Mouse (Mus musculus) lung, postnatal 14 days (tissue): ENCODE measurements around the gene Dlx5.

Experiments
- DNase-seq: peaks from one replicate; pipeline ENCODE4 v3.0.0; 2021

The Dlx5 gene

DNA sequence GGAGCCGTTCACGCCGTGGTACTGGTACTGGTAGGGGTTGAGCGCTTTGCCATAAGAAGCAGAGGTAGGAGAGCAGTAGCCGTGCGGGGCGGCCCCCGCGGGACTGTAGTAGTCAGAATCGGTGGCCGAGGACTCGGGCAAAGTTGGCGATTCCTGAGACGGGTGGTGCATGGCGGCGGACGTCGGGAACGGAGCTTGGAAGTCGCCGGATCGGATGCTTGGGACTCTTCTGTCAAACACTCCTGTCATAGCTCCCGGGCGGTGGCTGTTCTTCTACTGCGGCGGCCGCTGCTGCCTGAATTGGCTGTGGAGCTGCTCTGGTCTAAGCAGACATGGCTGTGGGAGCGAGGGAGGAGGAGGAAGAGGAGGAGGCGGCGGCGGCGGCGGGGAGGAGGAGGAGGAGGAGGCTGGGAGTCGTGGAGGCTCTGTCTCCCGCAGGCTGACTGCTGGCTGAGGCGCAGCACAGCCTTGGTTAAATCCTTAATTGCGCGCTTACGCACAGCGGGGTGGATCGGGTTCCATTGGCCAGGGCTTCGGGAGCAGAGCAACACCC is at the start of gene Dlx5:
Gene Dlx5, minus strand, starts transcription at position 448 of the 553 bp plus-strand sequence.
- no peak for DNase-seq

DNA sequence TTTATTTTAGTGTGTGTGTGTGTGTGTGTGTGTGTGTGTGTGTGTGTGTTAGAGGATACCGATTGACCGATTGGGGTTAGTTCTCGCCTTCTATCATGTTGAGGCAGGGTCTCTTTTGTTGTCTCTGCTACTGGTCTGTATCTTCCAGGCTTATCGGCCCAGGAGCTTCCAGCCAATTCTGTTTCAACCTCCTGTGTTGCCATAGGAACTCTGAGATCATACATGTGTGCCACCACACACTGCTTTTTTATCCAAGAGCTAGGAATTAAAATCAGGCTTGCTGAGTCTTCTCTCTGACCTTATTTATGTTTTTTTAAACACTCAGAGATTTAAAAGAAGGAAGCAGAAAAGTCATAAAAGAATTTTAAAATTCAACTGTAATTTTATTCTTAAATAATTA is 49.6 kb upstream of the Dlx5 start:
- DNase-seq = no peak

DNA sequence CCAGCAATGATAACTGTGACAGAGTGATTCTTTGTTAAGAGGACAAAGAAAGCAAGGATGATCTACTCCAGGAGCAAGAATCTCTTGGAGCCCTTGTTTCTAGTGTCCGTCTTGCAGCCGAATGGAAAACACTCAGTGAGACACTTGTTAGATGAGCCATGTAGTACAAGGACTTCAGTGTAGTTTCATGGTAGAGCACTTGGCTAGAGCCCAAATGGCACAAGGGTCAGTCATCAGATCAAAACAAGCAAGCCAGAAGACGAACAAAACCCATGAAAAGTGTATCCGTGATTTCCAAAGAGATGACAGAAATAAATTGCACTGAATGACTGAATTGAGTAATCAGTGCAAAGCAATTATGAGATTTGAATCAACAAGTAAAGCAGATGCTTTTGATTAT is 48.9 kb upstream of the Dlx5 start:
- DNase-seq = no peak

DNA sequence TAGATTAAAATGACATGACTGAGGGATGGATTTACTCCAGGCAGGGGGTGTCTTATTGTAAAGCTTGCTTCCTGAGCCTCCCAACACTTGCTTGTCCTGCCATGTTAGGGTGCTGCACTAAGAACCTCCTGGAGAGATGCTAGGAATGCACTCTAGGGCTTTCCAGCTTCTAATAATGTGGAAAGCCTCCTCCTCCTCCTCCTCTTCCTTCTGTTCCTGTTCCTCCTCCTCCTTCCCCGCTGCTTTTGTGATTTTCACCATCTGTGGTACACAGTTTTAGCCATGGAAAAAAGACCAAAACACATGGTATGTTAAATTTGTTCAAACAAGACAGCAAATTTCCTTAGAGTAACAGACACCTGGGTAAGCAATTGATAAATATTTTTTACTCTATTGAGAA is 43.4 kb upstream of the Dlx5 start:
- no peak for DNase-seq

DNA sequence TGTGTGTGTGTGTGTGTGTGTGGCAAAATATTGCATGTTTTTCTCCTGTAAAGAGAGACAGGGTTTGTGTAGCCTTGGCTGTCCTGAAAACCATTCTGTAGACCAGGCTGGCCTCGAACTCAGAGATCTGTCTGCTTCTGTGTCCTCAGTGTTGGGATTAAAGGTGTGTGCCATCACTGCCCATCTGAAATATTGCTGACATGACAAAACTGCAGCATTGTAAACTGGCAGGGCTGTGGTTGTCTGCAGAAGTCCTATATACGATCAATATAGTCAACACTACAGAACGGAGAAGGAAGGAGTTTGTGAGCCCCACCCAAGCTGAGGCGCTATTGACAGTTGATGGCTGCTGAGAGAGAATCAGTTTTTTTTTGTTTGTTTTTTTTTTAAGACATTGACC is 35.4 kb upstream of the Dlx5 start:
- no peak for DNase-seq

DNA sequence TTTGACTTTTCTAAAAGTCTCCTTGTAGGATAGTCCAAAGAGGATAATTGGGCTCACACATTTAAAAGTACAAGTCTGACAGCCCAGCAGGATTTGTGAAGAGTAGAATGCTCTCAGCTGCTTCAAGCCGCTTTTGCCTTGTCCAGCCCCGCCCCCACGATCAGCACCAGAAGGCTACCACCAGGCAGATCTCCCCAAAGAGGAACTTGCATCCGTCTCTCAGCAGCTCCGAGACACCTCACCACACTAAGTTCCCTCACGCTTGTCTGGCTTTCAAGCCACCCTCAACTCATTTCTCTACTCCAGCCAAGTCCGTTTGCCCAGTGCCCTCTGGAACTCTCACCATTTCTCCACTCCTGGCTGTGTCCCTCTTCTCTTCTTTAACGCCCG is 33.6 kb upstream of the Dlx5 start:
- DNase-seq = no peak

DNA sequence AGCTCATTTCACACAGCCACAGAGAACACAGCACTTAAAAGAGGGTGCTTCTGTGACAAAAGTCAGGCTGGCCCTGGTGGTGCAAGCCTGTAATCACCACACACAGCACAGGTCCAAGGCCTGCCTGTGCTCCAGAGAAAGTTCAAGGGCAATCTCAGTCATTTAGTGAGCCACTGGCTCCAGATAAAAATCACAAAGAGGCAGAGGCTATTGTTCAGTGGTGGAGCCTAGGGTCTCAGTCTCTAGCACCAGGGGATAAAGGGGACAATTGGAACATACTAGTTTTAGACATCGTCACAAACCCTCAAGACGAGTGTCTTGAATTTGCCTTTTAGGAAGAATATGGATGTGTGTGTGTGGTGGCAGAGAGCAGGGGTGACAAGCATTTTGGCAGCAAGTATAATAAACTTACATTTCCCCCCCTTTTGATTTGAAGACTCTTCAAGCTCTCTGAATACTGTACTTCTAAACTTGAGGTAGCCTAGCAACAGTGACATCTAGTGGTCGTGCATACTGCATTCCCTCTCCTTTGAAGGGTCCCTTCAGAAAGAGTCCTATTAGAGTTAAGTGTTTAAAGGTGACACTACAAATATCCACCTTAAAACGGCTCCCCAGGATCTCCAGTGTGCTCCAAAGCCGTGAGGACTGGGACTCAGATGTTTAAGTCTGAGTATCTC is 33.1 kb upstream of the Dlx5 start:
- DNase-seq = peak; percentile 57

DNA sequence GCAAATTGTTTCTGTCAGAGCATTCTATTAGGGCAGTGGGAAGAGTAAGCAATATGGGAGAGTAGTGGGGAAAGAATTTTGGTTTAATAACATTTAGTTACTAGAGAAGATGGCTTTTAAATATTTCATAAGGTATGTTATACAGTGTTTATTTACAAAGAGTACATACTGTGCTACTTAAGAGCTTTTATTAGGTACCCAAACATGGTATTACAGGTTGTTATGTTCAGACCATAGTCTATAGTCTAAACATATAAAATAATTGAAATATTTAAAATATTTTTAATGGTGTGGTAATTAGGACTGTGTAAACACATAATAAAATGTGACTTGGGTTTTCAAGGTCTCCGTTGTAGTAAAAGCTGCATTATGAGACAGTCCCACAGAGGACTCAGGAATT is 32.4 kb upstream of the Dlx5 start:
- no peak for DNase-seq

DNA sequence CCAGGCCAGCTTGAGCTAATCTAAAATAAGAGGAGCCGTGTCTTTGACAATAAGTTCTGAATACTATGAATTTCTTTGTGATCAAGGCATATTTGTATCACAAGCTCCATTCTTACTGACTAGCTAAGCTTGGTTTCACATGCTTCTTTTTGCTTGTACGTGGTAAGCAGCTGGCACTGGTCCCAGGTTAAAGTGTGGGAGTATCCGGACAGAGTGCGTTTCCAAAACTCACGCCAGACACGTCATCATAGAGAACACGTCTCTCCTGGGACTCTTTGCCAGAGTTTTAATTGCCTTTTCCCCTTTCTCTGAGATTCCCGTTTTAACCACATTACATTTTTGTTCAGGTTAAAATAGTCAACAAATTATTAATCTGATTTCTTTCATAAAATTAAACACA is 27.7 kb upstream of the Dlx5 start:
- peak; percentile 47 for DNase-seq

DNA sequence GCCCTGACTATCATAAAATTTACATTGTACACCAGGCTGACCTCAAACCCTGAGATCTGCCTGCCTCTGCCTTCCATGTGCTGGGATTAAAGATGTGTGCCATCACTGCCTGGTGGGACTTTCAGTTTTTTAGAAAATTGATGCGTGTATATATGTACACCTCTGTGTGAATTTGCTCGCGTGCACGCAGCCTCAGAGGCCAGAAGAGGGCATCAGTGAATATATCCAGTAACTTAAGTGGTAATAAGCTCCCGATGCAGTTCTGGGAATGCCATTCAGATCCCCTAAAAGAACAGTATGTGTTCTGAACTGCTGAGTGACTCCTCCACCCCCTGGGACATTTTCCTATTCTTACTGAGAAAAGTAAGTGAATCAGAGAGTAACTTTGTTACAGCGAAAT is 8.2 kb upstream of the Dlx5 start:
- no peak for DNase-seq

DNA sequence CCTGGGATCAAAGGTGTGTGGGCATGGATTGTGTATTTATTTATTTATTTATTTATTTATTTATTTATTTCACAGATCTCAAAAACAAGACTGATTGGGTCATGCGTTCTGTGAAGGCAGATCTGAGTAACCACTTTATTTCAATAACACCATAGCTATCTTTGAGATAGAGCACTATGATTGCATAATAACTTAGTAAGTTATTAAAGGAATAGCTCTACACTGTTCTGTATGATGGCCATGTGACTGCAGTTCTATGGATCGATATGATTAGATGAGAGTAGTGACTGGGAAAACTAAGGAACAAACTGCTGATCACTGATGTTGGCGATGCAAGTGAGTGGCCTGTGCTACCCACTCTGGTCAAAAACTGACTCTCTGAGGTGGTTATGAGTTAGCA is 4.3 kb upstream of the Dlx5 start:
- no peak for DNase-seq

DNA sequence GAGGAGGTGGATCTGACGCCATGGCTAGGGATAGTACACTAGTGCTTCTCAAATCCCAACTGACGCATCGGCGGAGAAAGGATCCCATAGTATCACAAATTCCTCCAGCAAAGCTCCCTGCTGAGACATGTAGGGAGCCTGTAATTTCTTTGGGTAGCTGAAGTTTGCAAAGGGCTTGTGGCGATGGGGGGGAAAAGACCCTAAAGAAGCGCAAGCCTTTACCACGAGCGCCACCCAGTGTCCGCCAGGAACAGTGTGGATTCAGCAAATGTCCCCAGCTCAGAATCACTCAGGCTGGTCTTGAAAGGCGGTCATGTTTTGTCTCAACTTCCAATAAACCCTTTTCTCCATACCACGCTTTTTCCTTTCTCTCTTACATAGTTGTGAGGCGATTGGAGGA is 3.0 kb upstream of the Dlx5 start:
- peak; percentile 57 for DNase-seq

DNA sequence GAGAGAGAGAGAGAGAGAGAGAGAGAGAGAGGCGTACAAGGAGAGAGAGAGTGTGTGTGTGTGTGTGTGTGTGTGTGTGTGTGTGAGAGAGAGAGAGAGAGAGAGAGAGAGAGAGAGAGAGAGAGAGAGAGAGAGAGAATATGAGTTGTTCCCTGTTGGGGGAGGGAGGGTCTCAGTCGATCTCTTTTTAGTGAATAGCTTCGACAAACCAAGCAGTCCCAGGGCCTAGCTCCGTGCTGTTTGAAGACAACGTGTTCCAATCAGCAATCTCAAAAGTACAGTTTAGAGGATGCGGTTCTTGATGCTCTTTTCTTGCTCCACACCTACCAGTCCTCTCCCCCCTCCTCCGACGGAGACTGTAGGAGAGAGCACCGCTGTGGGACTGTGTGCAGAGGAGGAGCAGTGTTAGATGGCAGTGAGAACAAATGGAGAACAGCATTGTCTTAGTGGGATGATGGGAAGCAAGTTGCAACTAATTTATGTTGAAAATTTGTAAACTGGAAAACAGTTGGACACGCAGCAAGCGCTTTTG is 447 bp upstream of the Dlx5 start:
- DNase-seq = no peak

DNA sequence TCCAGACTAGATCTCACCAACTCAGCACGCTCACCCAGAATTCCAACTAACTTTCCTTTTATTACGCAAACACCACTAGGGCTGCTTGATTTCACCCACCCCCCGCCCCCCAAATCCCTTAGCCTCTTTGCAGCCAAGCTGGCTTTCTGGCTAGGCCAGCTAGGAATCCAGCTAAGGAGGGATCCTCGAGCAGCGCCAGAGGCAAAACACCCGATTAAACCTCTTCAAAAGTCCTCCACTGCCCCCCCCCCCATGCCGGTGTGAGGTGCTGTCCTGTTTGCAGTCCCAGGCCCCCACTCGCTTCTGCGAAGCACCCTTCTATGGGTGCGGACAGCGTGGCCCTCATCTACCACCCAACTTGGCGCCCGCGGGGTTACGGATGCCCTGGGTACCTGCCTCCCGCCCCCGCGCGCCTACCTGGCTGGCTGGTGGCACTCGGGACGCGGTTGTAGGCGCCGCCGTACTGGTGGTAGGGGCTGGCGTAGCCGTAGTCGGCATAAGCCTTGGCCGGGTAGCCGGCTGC is 709 bp downstream of the Dlx5 start:
- DNase-seq = no peak

DNA sequence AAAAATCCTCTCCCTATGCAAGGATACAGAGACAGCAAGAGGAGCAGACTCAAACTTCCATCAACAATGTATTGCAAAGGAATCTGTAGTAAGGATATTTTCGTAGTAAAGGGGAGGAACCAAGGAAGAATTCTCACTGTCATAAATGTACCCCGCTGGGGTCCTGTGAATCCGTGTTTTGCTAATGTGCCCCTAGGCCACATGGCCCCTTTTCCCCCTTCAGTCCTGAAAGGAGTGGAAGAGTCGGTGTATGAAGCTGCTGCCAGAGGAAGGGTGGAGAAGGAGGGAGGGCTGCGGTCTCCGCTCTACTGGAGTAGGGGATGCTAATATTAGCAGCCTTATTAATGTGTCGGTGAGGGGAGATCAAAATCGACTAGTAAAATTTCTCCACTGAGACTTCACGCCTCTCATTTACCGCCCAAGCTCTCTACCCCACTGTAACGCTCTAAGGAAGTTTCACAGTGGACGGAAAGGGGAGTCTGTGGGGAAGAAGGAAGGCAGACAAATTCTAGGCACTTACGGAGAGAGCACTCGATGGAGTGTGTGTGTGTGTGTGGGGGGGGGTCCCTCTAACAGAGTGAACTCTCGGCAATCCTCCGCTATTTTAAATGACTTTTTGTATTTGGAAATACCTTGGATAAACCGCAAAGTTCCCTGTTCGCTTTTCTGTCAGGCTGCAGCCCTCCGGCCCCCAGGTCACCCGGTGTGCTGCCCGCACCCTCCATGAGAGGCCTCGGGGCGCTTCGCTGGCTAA is 1.3 kb downstream of the Dlx5 start:
- DNase-seq = no peak

DNA sequence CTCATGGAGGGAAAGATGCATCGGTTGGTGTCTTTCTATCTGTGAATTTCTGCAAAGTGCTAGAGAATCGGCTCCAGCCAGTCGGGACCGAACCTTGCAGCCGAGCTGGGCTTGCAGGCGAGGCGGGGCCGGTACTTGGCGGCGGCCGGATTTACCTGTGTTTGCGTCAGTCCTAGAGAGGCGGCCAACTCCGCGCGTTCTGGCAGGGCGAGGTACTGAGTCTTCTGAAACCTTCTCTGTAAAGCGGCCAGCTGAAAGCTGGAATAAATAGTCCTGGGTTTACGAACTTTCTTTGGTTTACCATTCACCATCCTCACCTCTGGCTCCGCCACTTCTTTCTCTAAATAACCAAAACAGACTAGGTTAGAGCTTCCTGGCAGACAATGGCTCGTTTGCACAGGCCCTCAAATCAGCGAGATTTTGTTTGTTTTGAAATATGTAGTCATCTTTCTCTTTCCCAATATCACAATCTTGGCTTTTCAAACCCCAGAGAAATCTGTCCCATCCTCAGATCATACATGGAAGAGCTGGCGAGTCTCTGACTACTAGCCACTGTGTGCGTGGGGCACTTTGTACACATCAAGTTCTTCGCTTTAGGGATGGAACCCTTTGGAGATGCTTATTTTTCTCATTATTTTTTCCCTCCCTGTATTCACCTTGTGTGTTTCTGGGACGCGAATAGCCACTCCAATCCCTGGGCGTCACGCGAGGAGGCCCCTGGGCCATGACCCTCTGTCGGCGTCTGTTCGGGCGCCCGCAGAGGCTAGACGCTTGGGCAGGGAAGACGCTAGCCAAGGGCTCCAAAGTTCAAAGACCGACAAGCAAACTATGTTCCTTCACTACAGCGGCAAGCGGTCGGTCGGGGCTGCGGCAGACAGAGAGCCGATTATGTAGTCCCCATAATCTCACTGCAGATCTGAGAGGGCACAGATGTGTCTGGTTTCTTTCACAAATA is 2.2 kb downstream of the Dlx5 start:
- no peak for DNase-seq

DNA sequence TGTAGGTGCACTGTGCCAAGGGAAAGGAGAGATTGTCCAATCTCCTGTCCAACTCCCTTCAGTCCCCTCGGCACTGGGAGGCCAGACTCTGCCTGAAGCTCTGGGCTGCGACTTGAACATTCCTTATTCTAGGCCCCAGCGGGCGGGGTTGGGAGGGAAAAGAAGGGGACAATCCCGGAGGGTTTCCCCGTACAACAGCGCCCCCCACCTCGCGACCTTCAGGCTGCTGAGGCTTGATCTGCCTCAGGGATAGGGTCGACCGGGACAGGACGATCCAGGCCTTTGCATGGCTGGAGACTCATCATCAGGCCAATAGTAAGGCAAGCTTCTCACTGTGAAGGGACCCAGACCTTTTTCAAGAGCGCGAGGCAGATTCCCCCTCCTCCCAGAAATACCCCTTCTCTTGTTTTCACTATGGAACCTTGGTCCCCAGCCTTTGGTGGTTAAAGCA is 3.0 kb downstream of the Dlx5 start:
- DNase-seq = no peak

DNA sequence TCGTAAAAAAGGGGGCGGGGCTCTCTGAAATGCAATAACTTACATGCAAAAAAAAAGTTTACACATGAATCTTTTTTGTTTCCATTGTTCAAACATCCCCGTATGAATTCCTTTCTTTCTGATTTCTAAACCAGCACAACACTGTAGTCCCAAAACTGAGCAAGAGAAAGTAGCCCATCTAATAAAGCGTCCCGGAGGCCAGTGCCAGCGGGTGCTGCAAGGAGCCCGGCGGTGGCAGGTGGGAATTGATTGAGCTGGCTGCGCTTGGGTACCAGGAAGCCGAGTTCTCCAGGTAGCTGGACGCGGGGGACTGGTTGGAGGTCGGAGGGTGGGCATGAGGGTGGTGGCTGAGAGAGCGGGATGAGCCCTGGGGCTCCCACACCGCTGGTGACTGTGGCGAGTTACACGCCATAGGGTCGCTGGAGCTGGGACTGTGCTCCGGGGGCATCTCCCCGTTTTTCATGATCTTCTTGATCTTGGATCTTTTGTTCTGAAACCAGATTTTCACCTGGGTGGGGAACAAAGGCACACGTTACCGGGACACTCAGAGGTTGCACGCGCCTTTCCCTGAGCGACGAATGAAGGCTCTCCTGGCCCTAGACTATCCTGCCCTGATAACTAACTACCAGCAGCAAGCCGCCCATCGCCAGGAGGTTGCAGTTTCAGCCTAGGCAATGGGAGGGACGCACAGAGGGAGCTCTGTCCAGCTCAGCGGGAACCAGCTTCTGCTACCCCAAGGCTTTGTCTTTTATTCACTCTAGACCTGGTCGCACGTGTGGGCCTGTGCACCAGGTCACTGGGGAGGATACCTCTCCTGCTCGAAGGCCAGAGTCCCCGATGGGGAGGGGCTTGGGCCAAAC is 3.7 kb downstream of the Dlx5 start:
- DNase-seq = no peak

DNA sequence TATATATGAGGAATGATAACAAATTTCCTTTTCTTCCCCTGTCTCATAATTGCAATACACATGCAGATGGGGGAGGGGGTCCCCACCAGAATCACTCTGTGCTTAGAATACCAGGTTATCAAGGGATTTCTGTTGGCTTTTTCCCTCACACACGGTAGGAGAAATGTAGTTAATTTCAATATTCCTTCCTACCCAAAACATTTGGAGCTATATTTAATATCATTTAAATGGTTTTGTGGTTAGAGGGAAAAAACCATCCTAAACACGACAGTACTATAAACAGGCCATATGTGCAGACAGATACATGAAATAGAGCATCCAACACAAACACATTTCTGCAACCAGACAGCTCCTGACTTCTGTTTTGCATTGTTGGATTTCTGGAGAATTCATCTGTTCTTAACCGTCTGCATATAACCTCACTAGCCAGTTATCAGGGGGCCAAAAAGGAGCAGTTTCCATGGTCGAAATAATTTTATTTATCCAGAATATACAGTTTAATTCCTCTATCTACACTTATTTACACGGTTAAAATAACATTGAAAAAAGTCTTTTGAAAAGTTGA is 4.5 kb downstream of the Dlx5 start:
- DNase-seq = no peak

DNA sequence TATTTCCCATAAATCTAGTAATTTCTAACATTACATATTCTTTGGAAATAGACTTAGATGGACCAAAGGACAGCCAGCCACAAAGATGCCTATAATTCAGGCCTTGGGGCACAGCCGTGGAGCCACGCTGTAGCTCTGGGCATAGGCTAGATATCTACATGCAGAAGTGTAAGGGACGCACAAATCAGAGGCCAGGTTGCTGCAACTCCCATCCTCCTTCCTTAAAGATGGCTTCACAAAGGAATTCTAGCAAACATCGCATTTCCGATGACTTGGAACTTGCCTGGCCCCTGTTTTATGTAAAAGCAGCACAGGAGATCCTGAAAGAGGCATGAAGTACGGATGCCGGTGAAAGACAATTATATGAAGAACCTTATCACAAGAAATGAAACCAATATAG is 5.2 kb downstream of the Dlx5 start:
- DNase-seq = no peak

DNA sequence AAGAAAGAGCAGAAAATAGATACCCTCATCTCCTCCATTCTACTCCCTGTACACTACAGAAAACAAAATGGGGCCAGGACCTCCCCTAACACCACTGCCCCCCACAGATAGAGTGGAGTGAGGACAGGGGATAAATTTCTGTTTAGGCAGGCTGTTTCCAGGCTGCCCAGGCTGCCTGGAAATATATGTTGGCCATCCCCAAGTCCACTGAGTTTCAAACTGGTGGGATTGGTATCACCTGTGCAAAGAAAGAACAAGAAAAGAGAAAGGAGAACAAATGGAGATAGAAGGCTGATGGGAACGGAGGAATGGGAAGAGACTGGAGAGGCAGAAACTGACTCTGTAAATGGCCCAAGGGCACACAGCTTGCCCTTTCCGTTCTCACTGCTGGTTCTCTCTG is 5.7 kb downstream of the Dlx5 start:
- no peak for DNase-seq
